Mouse (Mus musculus) stomach, embryonic 14.5 days (tissue): ENCODE measurements around the gene Mb21d2. TPM values are rescaled to one million over a fixed set of nuclear protein-coding genes. Genes with fewer than 3 reads are reported as not detected.
A peak's percentile ranks its signal among the peaks of the same experiment; 100 is the strongest.

Experiments used
- ATAC-seq: fragments of 200-750 bp; cut with Nextera tagmentation; 2 replicates; pipeline ENCODE4 v1.8.0; 2017; ENCODE audit warnings: low read depth, moderate TSS enrichment; ENCODE audit not compliant: insufficient number of reproducible peaks, insufficient read depth, low FRiP score
- H3K27ac ChIP-seq: fragments of 300-500 bp; sonication (generic); 2 replicates; pipeline ENCODE4 v1.5.1; 2014; ENCODE audit warnings: mild to moderate bottlenecking, low read length, moderate library complexity, mixed read lengths
- H3K27me3 ChIP-seq: fragments of 300-500 bp; sonication (generic); 2 replicates; pipeline ENCODE4 v1.6.1; 2014; ENCODE audit warnings: low read length, control low read depth, mixed read lengths; ENCODE audit not compliant: control insufficient read depth, insufficient read depth
- H3K36me3 ChIP-seq: fragments of 300-500 bp; sonication (generic); 2 replicates; pipeline ENCODE4 v1.6.1; 2014; ENCODE audit warnings: mild to moderate bottlenecking, control low read depth, low read length, moderate library complexity, mixed read lengths; ENCODE audit not compliant: control insufficient read depth, insufficient read depth
- H3K4me1 ChIP-seq: fragments of 300-500 bp; sonication (generic); 2 replicates; pipeline ENCODE4 v1.6.1; 2014; ENCODE audit warnings: low read length, control low read depth, mixed read lengths; ENCODE audit not compliant: control insufficient read depth, insufficient read depth
- H3K4me2 ChIP-seq: fragments of 300-500 bp; sonication (generic); replicated peaks from 2 replicates; pipeline ENCODE4 v1.6.1; 2014; ENCODE audit warnings: low read depth, low read length, control low read depth
- H3K4me3 ChIP-seq: fragments of 300-500 bp; sonication (generic); 2 replicates; pipeline ENCODE4 v1.5.1; 2014; ENCODE audit warnings: low read depth, low read length, control low read depth
- H3K9ac ChIP-seq: fragments of 300-500 bp; sonication (generic); replicated peaks from 2 replicates; pipeline ENCODE4 v1.6.1; 2014; ENCODE audit warnings: low read depth, mild to moderate bottlenecking, control low read depth, low read length, moderate library complexity, mixed read lengths
- H3K9me3 ChIP-seq: fragments of 300-500 bp; sonication (generic); 2 replicates; pipeline ENCODE4 v1.6.1; 2016; ENCODE audit warnings: low read depth, low read length, control low read depth; ENCODE audit not compliant: control insufficient read depth
- WGBS: fragments of 180-500 bp; shearing (Covaris S2); extraction: QIAGEN DNeasy Blood & Tissue Kit; methylation state at CpG from one replicate; pipeline ENCODE4 v1.1.7; 2014; 5-methylcytosine and 5-hydroxymethylcytosine counted together
- polyA plus RNA-seq: library from polyadenylated mRNA; unstranded; fragments of >200 nt; fragmentation: Nextera tagmentation; extraction: Ambion mirVana; gene quantifications from 2 replicates; pipeline ENCODE4 v1.2.1, GENCODE M21; 2014

Mb21d2 gene
- polyA plus RNA-seq, 1 experiment from 2014 or later = 8.4 TPM

- Histone ChIP-seq H3K9me3 (no peaks in the 10 kb centered on the region), H3K27ac (no peak overlapping the region), H3K9ac (no peak overlapping the region), H3K4me2 (no peak overlapping the region), H3K36me3 (0 out of 2 replicates have a peak, but pooled peaks cover 4% of the 10 kb centered on the region), H3K4me3 (no peak overlapping the region), H3K4me1 (no peaks in the 10 kb centered on the region), H3K27me3 (no peaks in the 10 kb centered on the region)
- no peak for ATAC-seq
- 94% methylated on average over 8 of the region's 8 CpGs for WGBS
Measured at GRCm38 (mm10) chr16:28824781-28825180, 104.7 kb downstream of the Mb21d2 start.

DNA sequence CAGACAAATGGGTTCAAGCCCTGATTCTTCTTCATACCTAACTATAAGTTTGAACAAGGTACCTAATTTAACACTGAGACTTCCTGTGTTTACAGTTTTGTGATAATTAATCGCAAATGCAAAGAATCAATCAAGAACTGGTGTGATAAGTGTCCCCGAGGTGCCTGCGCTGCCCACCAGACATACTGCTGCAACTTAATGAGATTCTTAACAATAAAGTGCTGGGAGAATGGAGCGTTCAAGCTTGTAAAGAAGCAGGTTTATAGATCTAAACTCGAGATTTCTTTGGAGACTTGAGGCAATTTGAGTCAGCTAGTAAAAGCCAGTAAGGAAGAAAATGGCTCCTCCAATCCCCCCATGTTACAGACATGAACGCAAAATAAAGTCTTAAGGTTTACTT is 107.7 kb downstream of the Mb21d2 start:
- H3K27ac ChIP-seq = no peak overlapping the region
- no peak for ATAC-seq
- H3K4me2 ChIP-seq = no peak overlapping the region
- WGBS = 63% methylated on average over 6 of the region's 6 CpGs
- H3K4me1 ChIP-seq = no peaks in the 10 kb centered on the region
- no peaks in the 10 kb centered on the region for H3K27me3 ChIP-seq
- H3K36me3 ChIP-seq = no peaks in the 10 kb centered on the region
- H3K9me3 ChIP-seq = no peaks in the 10 kb centered on the region
- H3K4me3 ChIP-seq = no peak overlapping the region
- no peak overlapping the region for H3K9ac ChIP-seq

DNA sequence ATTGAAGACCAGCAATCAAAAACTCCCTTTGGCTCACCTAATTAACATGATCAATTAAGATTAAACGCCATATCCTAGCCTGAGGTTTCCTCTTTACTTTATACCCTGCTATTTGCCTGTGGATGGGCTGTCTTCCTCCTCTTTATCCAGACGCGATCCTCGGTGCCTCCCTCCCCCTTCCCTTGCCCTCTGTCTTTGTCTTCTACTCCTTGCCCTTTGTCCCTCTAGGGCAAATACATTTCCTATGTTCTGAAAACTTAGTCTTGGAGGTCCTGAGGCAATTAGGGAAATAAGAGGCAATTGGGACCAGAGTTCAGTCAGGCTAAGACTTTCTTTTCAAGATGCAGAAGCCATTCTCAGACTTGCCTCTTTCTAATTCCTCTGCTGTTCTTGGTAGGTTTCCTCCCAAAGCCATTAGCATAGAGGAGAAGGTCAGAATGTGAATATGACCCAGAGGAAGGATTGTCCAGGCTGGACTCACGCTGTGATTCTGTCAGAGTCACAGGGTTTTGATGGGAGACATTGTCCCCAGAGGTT is 110.7 kb downstream of the Mb21d2 start:
- Histone ChIP-seq H3K4me1 (no peaks in the 10 kb centered on the region), H3K36me3 (no peaks in the 10 kb centered on the region), H3K4me2 (no peak overlapping the region), H3K4me3 (no peak overlapping the region), H3K9ac (no peak overlapping the region), H3K9me3 (no peaks in the 10 kb centered on the region), H3K27me3 (no peaks in the 10 kb centered on the region), H3K27ac (no peak overlapping the region)
- 56% methylated on average over 5 of the region's 5 CpGs for WGBS
- ATAC-seq = no peak

GRCm38 (mm10) chr16:28813290-28813689 is 116.2 kb downstream of the Mb21d2 start:
- ATAC-seq = no peak
- Histone ChIP-seq H3K9ac (no peak overlapping the region), H3K9me3 (no peaks in the 10 kb centered on the region), H3K4me2 (no peak overlapping the region), H3K4me1 (no peaks in the 10 kb centered on the region), H3K27ac (no peak overlapping the region), H3K4me3 (no peak overlapping the region), H3K36me3 (no peaks in the 10 kb centered on the region), H3K27me3 (no peaks in the 10 kb centered on the region)
- WGBS = 90% methylated on average over 1 of the region's 1 CpGs

GRCm38 (mm10) chr16:28809089-28809488 is 120.4 kb downstream of the Mb21d2 start:
- H3K9ac ChIP-seq = no peak overlapping the region
- no peak overlapping the region for H3K4me3 ChIP-seq
- no peak overlapping the region for H3K4me2 ChIP-seq
- H3K27me3 ChIP-seq = no peaks in the 10 kb centered on the region
- no peaks in the 10 kb centered on the region for H3K9me3 ChIP-seq
- no peak for ATAC-seq
- no peak overlapping the region for H3K27ac ChIP-seq
- H3K36me3 ChIP-seq = no peaks in the 10 kb centered on the region
- WGBS = 35% methylated on average over 1 of the region's 1 CpGs
- no peaks in the 10 kb centered on the region for H3K4me1 ChIP-seq

- 0 out of 2 replicates have a peak, but pooled peaks have one; percentile 37 for ATAC-seq
- H3K27ac ChIP-seq = no peak overlapping the region
- no peak overlapping the region for H3K4me2 ChIP-seq
- 5% methylated on average over 4 of the region's 4 CpGs for WGBS
- H3K9me3 ChIP-seq = no peaks in the 10 kb centered on the region
- no peaks in the 10 kb centered on the region for H3K27me3 ChIP-seq
- H3K9ac ChIP-seq = no peak overlapping the region
- no peaks in the 10 kb centered on the region for H3K36me3 ChIP-seq
- no peaks in the 10 kb centered on the region for H3K4me1 ChIP-seq
- no peak overlapping the region for H3K4me3 ChIP-seq
Measured at GRCm38 (mm10) chr16:28793115-28793514, 136.4 kb downstream of the Mb21d2 start.

Other genes starting within 250 kb of the Mb21d2 start
- gene Fgf12, start 176.6 kb downstream of the Mb21d2 start, polyA plus RNA-seq = 4.4 TPM in 2 replicates